Mouse (Mus musculus): ENCODE data around the gene Gm13277. TPM values are rescaled to one million over a fixed set of nuclear protein-coding genes. Genes with fewer than 3 reads are reported as not detected.

Gm13277 gene
- polyA plus RNA-seq, 1 experiment from 2014 or later = not detected

Other genes starting within 250 kb of the Gm13277 start
- not detected in 2 replicates for gene Ifna15, start 230.4 kb upstream of the Gm13277 start, polyA plus RNA-seq (2014; fragmentation: Nextera tagmentation; extraction: Ambion mirVana)
- not detected in 2 replicates for gene Ifna14, start 216.8 kb upstream of the Gm13277 start, polyA plus RNA-seq (2014; fragmentation: Nextera tagmentation; extraction: Ambion mirVana)
- not detected in 2 replicates for gene Ifna9, start 196.2 kb upstream of the Gm13277 start, polyA plus RNA-seq (2014; fragmentation: Nextera tagmentation; extraction: Ambion mirVana)
- gene Ifna12, start 185.3 kb upstream of the Gm13277 start, polyA plus RNA-seq (2014; fragmentation: Nextera tagmentation; extraction: Ambion mirVana) = not detected in 2 replicates
- gene C87499, start 154.2 kb upstream of the Gm13277 start, polyA plus RNA-seq (2014; fragmentation: Nextera tagmentation; extraction: Ambion mirVana) = not detected in 2 replicates
- gene Ifna13, start 144.2 kb upstream of the Gm13277 start, polyA plus RNA-seq (2014; fragmentation: Nextera tagmentation; extraction: Ambion mirVana) = not detected in 2 replicates
- not detected in 2 replicates for gene Ifna16, start 111.7 kb upstream of the Gm13277 start, polyA plus RNA-seq (2014; fragmentation: Nextera tagmentation; extraction: Ambion mirVana)
- not detected in 2 replicates for gene Ifna2, start 104.7 kb upstream of the Gm13277 start, polyA plus RNA-seq (2014; fragmentation: Nextera tagmentation; extraction: Ambion mirVana)
- gene Ifnab, start 97.3 kb upstream of the Gm13277 start, polyA plus RNA-seq (2014; fragmentation: Nextera tagmentation; extraction: Ambion mirVana) = not detected in 2 replicates
- gene Gm26566, start 66.8 kb upstream of the Gm13277 start, polyA plus RNA-seq (2014; fragmentation: Nextera tagmentation; extraction: Ambion mirVana) = 1.9 and 2.1 TPM in 2 replicates
- 151 and 152 TPM in 2 replicates for gene Klhl9, start 66.2 kb upstream of the Gm13277 start, polyA plus RNA-seq (2014; fragmentation: Nextera tagmentation; extraction: Ambion mirVana)
- 0.53 TPM in 1 of 2 replicates, not detected in the other for gene Gm13271, start 33.8 kb upstream of the Gm13277 start, polyA plus RNA-seq (2014; fragmentation: Nextera tagmentation; extraction: Ambion mirVana)
- not detected in 2 replicates for gene Gm13283, start 28.5 kb upstream of the Gm13277 start, polyA plus RNA-seq (2014; fragmentation: Nextera tagmentation; extraction: Ambion mirVana)
- gene Gm13290, start 14.8 kb upstream of the Gm13277 start, polyA plus RNA-seq (2014; fragmentation: Nextera tagmentation; extraction: Ambion mirVana) = 0.31 and 0.46 TPM in 2 replicates
- gene Gm13289, start 11.7 kb upstream of the Gm13277 start, polyA plus RNA-seq (2014; fragmentation: Nextera tagmentation; extraction: Ambion mirVana) = not detected in 2 replicates
- not detected in 2 replicates for gene Gm13272, start 8.8 kb upstream of the Gm13277 start, polyA plus RNA-seq (2014; fragmentation: Nextera tagmentation; extraction: Ambion mirVana)
- not detected in 2 replicates for gene Ifnz, start 6.5 kb upstream of the Gm13277 start, polyA plus RNA-seq (2014; fragmentation: Nextera tagmentation; extraction: Ambion mirVana)
- gene Gm13276, start 2.9 kb upstream of the Gm13277 start, polyA plus RNA-seq (2014; fragmentation: Nextera tagmentation; extraction: Ambion mirVana) = not detected in 2 replicates
- gene Gm13278, start 2.9 kb downstream of the Gm13277 start, polyA plus RNA-seq (2014; fragmentation: Nextera tagmentation; extraction: Ambion mirVana) = not detected in 2 replicates
- gene Gm13275, start 5.9 kb downstream of the Gm13277 start, polyA plus RNA-seq (2014; fragmentation: Nextera tagmentation; extraction: Ambion mirVana) = not detected in 2 replicates
- gene Gm13279, start 8.8 kb downstream of the Gm13277 start, polyA plus RNA-seq (2014; fragmentation: Nextera tagmentation; extraction: Ambion mirVana) = not detected in 2 replicates
- gene Gm13285, start 11.0 kb downstream of the Gm13277 start, polyA plus RNA-seq (2014; fragmentation: Nextera tagmentation; extraction: Ambion mirVana) = 0.19 TPM in 1 of 2 replicates, not detected in the other
- gene Gm13287, start 14.6 kb downstream of the Gm13277 start, polyA plus RNA-seq (2014; fragmentation: Nextera tagmentation; extraction: Ambion mirVana) = not detected in 2 replicates
- gene Gm13288, start 16.9 kb downstream of the Gm13277 start, polyA plus RNA-seq (2014; fragmentation: Nextera tagmentation; extraction: Ambion mirVana) = not detected in 2 replicates
- not detected in 2 replicates for gene Ifna7, start 27.6 kb downstream of the Gm13277 start, polyA plus RNA-seq (2014; fragmentation: Nextera tagmentation; extraction: Ambion mirVana)
- not detected in 2 replicates for gene Ifna11, start 31.3 kb downstream of the Gm13277 start, polyA plus RNA-seq (2014; fragmentation: Nextera tagmentation; extraction: Ambion mirVana)
- not detected in 2 replicates for gene Ifna6, start 38.8 kb downstream of the Gm13277 start, polyA plus RNA-seq (2014; fragmentation: Nextera tagmentation; extraction: Ambion mirVana)
- gene Ifna5, start 46.9 kb downstream of the Gm13277 start, polyA plus RNA-seq (2014; fragmentation: Nextera tagmentation; extraction: Ambion mirVana) = not detected in 2 replicates
- gene Ifna4, start 53.2 kb downstream of the Gm13277 start, polyA plus RNA-seq (2014; fragmentation: Nextera tagmentation; extraction: Ambion mirVana) = not detected in 2 replicates
- gene Ifna1, start 61.5 kb downstream of the Gm13277 start, polyA plus RNA-seq (2014; fragmentation: Nextera tagmentation; extraction: Ambion mirVana) = not detected in 2 replicates
- not detected in 2 replicates for gene Ifne, start 91.6 kb downstream of the Gm13277 start, polyA plus RNA-seq (2014; fragmentation: Nextera tagmentation; extraction: Ambion mirVana)

All from neural tube, embryonic 11.5 days (tissue).